Comparison of ENCODE assay signal across 11 mouse cellular contexts in genomic region chr17:35991781-35992180, GRCm38 (mm10). TPM values are rescaled to one million over a fixed set of nuclear protein-coding genes. Genes with fewer than 3 reads are reported as not detected.
DNase-seq lines count a peak whose midpoint lies in the region; ATAC-seq and TF ChIP-seq lines count a peak whose summit lies in the region.
"Had no signal": no experiment of that assay in that cellular context is flagged by ENCODE, and none has a peak within 500 bp of the region (broad histone marks: within the 10 kb centered on the region; RNA-seq: fewer than 3 reads in every experiment).

No protein-coding gene starts in this region.

- H3K4me2 ChIP-seq in lung, embryonic 14.5 days: no peak overlapping the region
- no peak overlapping the region for H3K4me2 ChIP-seq in heart, embryonic 13.5 days
- H3K4me2 ChIP-seq in stomach, embryonic 15.5 days: 0 out of 2 replicates have a peak overlapping the region, but pooled peaks have one; percentile 12
- H3K4me2 ChIP-seq: hindbrain, embryonic 15.5 days had no signal

- H3K4me1 ChIP-seq in lung, embryonic 14.5 days (ENCODE audit: insufficient read depth): no peaks in the 10 kb centered on the region
- peaks cover 2% of the 10 kb centered on the region; the same call in 1 of the 2 replicates for H3K4me1 ChIP-seq in lung, adult 2 months (ENCODE audit: control insufficient read depth, insufficient read depth, low read length)
- peaks cover 14% of the 10 kb centered on the region for H3K4me1 ChIP-seq in heart, embryonic 13.5 days
- H3K4me1 ChIP-seq in stomach, embryonic 15.5 days: peaks cover 9% of the 10 kb centered on the region; the same call in 1 of the 2 replicates

- WGBS in lung, embryonic 14.5 days: 16% methylated on average over 10 of the region's 10 CpGs
- WGBS in lung, adult 2 months: 28% methylated on average over 10 of the region's 10 CpGs
- 30% methylated on average over 10 of the region's 10 CpGs for WGBS in heart, embryonic 13.5 days
- WGBS in stomach, embryonic 15.5 days: 18% methylated on average over 10 of the region's 10 CpGs

- no peaks in the 10 kb centered on the region for H3K9me3 ChIP-seq in lung, embryonic 14.5 days (ENCODE audit: low read depth, low read length)
- no peaks in the 10 kb centered on the region for H3K9me3 ChIP-seq in heart, embryonic 13.5 days
- H3K9me3 ChIP-seq in stomach, embryonic 15.5 days: no peaks in the 10 kb centered on the region
- H3K9me3 ChIP-seq: hindbrain, embryonic 15.5 days had no signal

- no peak for TF ChIP-seq POLR2A in lung, adult 2 months (IDR thresholded peaks at IDR 0.05; ENCODE audit: borderline replicate concordance, extremely low read depth, low read depth, low read length)

- ATAC-seq in lung, embryonic 14.5 days (ENCODE audit: insufficient read depth): peak; percentile 7; the same call in 1 of the 2 replicates
- ATAC-seq in heart, embryonic 13.5 days (ENCODE audit: extremely low read depth, insufficient number of reproducible peaks, low FRiP score, low TSS enrichment): no peak
- 0 out of 2 replicates have a peak, but pooled peaks have one; percentile 12 for ATAC-seq in stomach, embryonic 15.5 days (ENCODE audit: insufficient read depth, low FRiP score, low read depth)
- no peak for ATAC-seq in activated CD4-positive, CD25-positive, alpha-beta regulatory T cell, adult 4 months

- DNase-seq in cerebellum, adult 11-12 months: peak; percentile 21
- DNase-seq in cerebellum, postnatal 4 days (ENCODE audit: low spot score in 2 of 2): no peak
- DNase-seq in lung, embryonic 14.5 days: peak; percentile 72
- DNase-seq in lung, adult 2 months: no peak
- no peak for DNase-seq in frontal cortex, postnatal 10 days (ENCODE audit: low spot score in 2 of 2)
- DNase-seq: cerebellum, adult 18-20 months; liver had no signal

- H3K27me3 ChIP-seq in lung, embryonic 14.5 days (ENCODE audit: insufficient read depth, low read length): no peaks in the 10 kb centered on the region
- H3K27me3 ChIP-seq in heart, embryonic 13.5 days (replicated peaks): no peaks in the 10 kb centered on the region
- no peaks in the 10 kb centered on the region for H3K27me3 ChIP-seq in stomach, embryonic 15.5 days (replicated peaks)
- H3K27me3 ChIP-seq: hindbrain, embryonic 15.5 days had no signal

- no peak overlapping the region for H3K4me3 ChIP-seq in lung, embryonic 14.5 days (ENCODE audit: low read depth, low read length)
- no peak overlapping the region for H3K4me3 ChIP-seq in lung, adult 2 months (replicated peaks; ENCODE audit: extremely low read depth, low read depth, low read length)
- no peak overlapping the region for H3K4me3 ChIP-seq in heart, embryonic 13.5 days
- H3K4me3 ChIP-seq in stomach, embryonic 15.5 days (replicated peaks): no peak overlapping the region
- H3K4me3 ChIP-seq: hindbrain, embryonic 15.5 days had no signal

- peaks cover 30% of the 10 kb centered on the region for H3K36me3 ChIP-seq in lung, embryonic 14.5 days (ENCODE audit: insufficient read depth)
- peaks cover 31% of the 10 kb centered on the region for H3K36me3 ChIP-seq in heart, embryonic 13.5 days
- H3K36me3 ChIP-seq in stomach, embryonic 15.5 days: peaks cover 12% of the 10 kb centered on the region; the same call in 1 of the 2 replicates

- H3K27ac ChIP-seq in lung, embryonic 14.5 days (ENCODE audit: low read depth): no peak overlapping the region
- no peak overlapping the region for H3K27ac ChIP-seq in heart, embryonic 13.5 days (replicated peaks)
- peak overlapping the region; percentile 42 for H3K27ac ChIP-seq in stomach, embryonic 15.5 days
- H3K27ac ChIP-seq: hindbrain, embryonic 15.5 days had no signal

- H3K9ac ChIP-seq in lung, embryonic 14.5 days: no peak overlapping the region
- 0 out of 2 replicates have a peak overlapping the region, but pooled peaks have one; percentile 47 for H3K9ac ChIP-seq in heart, embryonic 13.5 days
- no peak overlapping the region for H3K9ac ChIP-seq in stomach, embryonic 15.5 days
- H3K9ac ChIP-seq: hindbrain, embryonic 15.5 days had no signal

- TF ChIP-seq CTCF in lung, embryonic 14.5 days (IDR thresholded peaks at IDR 0.05; ENCODE audit: low read depth): no peak
- TF ChIP-seq CTCF in lung, adult 2 months (IDR thresholded peaks at IDR 0.05; ENCODE audit: insufficient read depth, low read length): no peak

RNA-seq across cellular contexts. Expression of gene Prr3, which starts 11.7 kb away (rescaled TPM):
- 27.1 and 30.8 TPM in 2 replicates for polyA plus RNA-seq in lung, embryonic 14.5 days (2014; fragmentation: Nextera tagmentation; extraction: Ambion mirVana)
- 16.0 and 19.0 TPM in 2 replicates for polyA plus RNA-seq in lung, adult 2 months (2012; rRNA removed)
- polyA plus RNA-seq in heart, embryonic 13.5 days (2015; fragmentation: Nextera tagmentation; extraction: Ambion mirVana): 17.6 and 18.1 TPM in 2 replicates
- 27.6 and 29.0 TPM in 2 replicates for polyA plus RNA-seq in stomach, embryonic 15.5 days (2015; fragmentation: Nextera tagmentation; extraction: Ambion mirVana)
- 10 to 100 TPM; 13.6 to 17.6 TPM for polyA plus RNA-seq in activated CD4-positive, CD25-positive, alpha-beta regulatory T cell, adult 4 months (2017; shearing (Covaris generic))

RNA-seq across cellular contexts. Expression of gene Gnl1, which starts 12.1 kb away (rescaled TPM):
- 39.5 and 46.4 TPM in 2 replicates for polyA plus RNA-seq in lung, embryonic 14.5 days (2014; fragmentation: Nextera tagmentation; extraction: Ambion mirVana)
- 34.1 and 37.1 TPM in 2 replicates for polyA plus RNA-seq in lung, adult 2 months (2012; rRNA removed)
- polyA plus RNA-seq in heart, embryonic 13.5 days (2015; fragmentation: Nextera tagmentation; extraction: Ambion mirVana): 38.9 and 40.3 TPM in 2 replicates
- 41.4 and 47.0 TPM in 2 replicates for polyA plus RNA-seq in stomach, embryonic 15.5 days (2015; fragmentation: Nextera tagmentation; extraction: Ambion mirVana)
- 1 to 10 TPM; 8.1 to 9.2 TPM for polyA plus RNA-seq in activated CD4-positive, CD25-positive, alpha-beta regulatory T cell, adult 4 months (2017; shearing (Covaris generic))

RNA-seq across cellular contexts. Expression of gene Abcf1, which starts 22.2 kb away (rescaled TPM):
- 84.1 and 86.6 TPM in 2 replicates for polyA plus RNA-seq in lung, embryonic 14.5 days (2014; fragmentation: Nextera tagmentation; extraction: Ambion mirVana)
- 56.3 and 60.6 TPM in 2 replicates for polyA plus RNA-seq in lung, adult 2 months (2012; rRNA removed)
- 64.6 and 67.6 TPM in 2 replicates for polyA plus RNA-seq in heart, embryonic 13.5 days (2015; fragmentation: Nextera tagmentation; extraction: Ambion mirVana)
- 94.0 and 94.7 TPM in 2 replicates for polyA plus RNA-seq in stomach, embryonic 15.5 days (2015; fragmentation: Nextera tagmentation; extraction: Ambion mirVana)
- 100 to 1,000 TPM in 1 of 2 experiments, 10 to 100 TPM in 1; 99.6 to 137 TPM for polyA plus RNA-seq in activated CD4-positive, CD25-positive, alpha-beta regulatory T cell, adult 4 months (2017; shearing (Covaris generic))

RNA-seq across cellular contexts. Expression of gene H2-T24, which starts 28.6 kb away (rescaled TPM):
- polyA plus RNA-seq in lung, embryonic 14.5 days (2014; fragmentation: Nextera tagmentation; extraction: Ambion mirVana): 2.4 and 3.3 TPM in 2 replicates
- polyA plus RNA-seq in lung, adult 2 months (2012; rRNA removed): 9.2 and 16.5 TPM in 2 replicates
- 2.4 and 2.8 TPM in 2 replicates for polyA plus RNA-seq in heart, embryonic 13.5 days (2015; fragmentation: Nextera tagmentation; extraction: Ambion mirVana)
- polyA plus RNA-seq in stomach, embryonic 15.5 days (2015; fragmentation: Nextera tagmentation; extraction: Ambion mirVana): 2.6 and 4.2 TPM in 2 replicates
- 10 to 100 TPM; 36.4 to 43.7 TPM for polyA plus RNA-seq in activated CD4-positive, CD25-positive, alpha-beta regulatory T cell, adult 4 months (2017; shearing (Covaris generic))

RNA-seq across cellular contexts. Expression of gene H2-T23, which starts 40.9 kb away (rescaled TPM):
- polyA plus RNA-seq in lung, embryonic 14.5 days (2014; fragmentation: Nextera tagmentation; extraction: Ambion mirVana): 3.9 and 4.4 TPM in 2 replicates
- polyA plus RNA-seq in lung, adult 2 months (2012; rRNA removed): 180 and 232 TPM in 2 replicates
- polyA plus RNA-seq in heart, embryonic 13.5 days (2015; fragmentation: Nextera tagmentation; extraction: Ambion mirVana): 4.8 and 5.0 TPM in 2 replicates
- polyA plus RNA-seq in stomach, embryonic 15.5 days (2015; fragmentation: Nextera tagmentation; extraction: Ambion mirVana): 11.4 and 14.8 TPM in 2 replicates
- 1,000 to 10,000 TPM in 1 of 2 experiments, 100 to 1,000 TPM in 1; 679 to 1,228 TPM for polyA plus RNA-seq in activated CD4-positive, CD25-positive, alpha-beta regulatory T cell, adult 4 months (2017; shearing (Covaris generic))

Comparison
In these comparisons a context has a peak if more than half of its experiments do, and no peak if none do; other contexts are left out.
1. DNase-seq: peak in cerebellum, adult 11-12 months (single experiment) and lung, embryonic 14.5 days (single experiment); none in cerebellum, postnatal 4 days (0 of 2), lung, adult 2 months (single experiment) and frontal cortex, postnatal 10 days (0 of 2).
2. ATAC-seq: peak in lung, embryonic 14.5 days (single experiment) and stomach, embryonic 15.5 days (single experiment); none in heart, embryonic 13.5 days (single experiment) and activated CD4-positive, CD25-positive, alpha-beta regulatory T cell, adult 4 months (single experiment).